Mouse (Mus musculus) thymus, adult 2 months (tissue): ENCODE measurements around the gene Fasn. TPM values are rescaled to one million over a fixed set of nuclear protein-coding genes. Genes with fewer than 3 reads are reported as not detected.
A peak's percentile ranks its signal among the peaks of the same experiment; 100 is the strongest.
"Not testable (repeated sequence)": the region's sequence is repeated elsewhere in the genome, so short reads cannot be mapped to it uniquely, and the experiment has no call there.

Experiments
- DNase-seq: peaks from one replicate; pipeline ENCODE4 v3.0.0; 2021
- H3K27ac ChIP-seq: fragments of 200-500 bp; 2 replicates; pipeline ENCODE4 v1.5.1; 2012; ENCODE audit warnings: low read length, control low read depth; ENCODE audit not compliant: control insufficient read depth, insufficient read depth
- H3K27me3 ChIP-seq: fragments of 200-500 bp; 2 replicates; pipeline ENCODE4 v1.6.1; 2012; ENCODE audit warnings: mild to moderate bottlenecking, low read length, moderate library complexity, mixed read lengths; ENCODE audit not compliant: control insufficient read depth, insufficient read depth
- H3K36me3 ChIP-seq: fragments of 200-500 bp; 2 replicates; pipeline ENCODE4 v1.6.1; 2012; ENCODE audit warnings: mild to moderate bottlenecking, low read length, moderate library complexity; ENCODE audit not compliant: control insufficient read depth, insufficient read depth
- H3K4me1 ChIP-seq: fragments of 200-500 bp; replicated peaks from 2 replicates; pipeline ENCODE4 v1.6.1; 2012; ENCODE audit warnings: low read length; ENCODE audit not compliant: control insufficient read depth, insufficient read depth
- H3K4me3 ChIP-seq: fragments of 200-500 bp; 2 replicates; pipeline ENCODE4 v1.5.1; 2012; ENCODE audit warnings: mild to moderate bottlenecking, low read length, control low read depth, moderate library complexity; ENCODE audit not compliant: control insufficient read depth, insufficient read depth
- CTCF ChIP-seq: fragments of 200-500 bp; IDR thresholded peaks from 2 replicates; pipeline ENCODE4 v1.5.1; 2012; ENCODE audit warnings: mild to moderate bottlenecking, control low read depth, low read length, moderate library complexity, borderline replicate concordance; ENCODE audit not compliant: control insufficient read depth, poor library complexity, insufficient read depth; ENCODE audit errors: extremely low read depth
- POLR2A ChIP-seq: fragments of 200-500 bp; IDR thresholded peaks from 2 replicates; pipeline ENCODE4 v1.6.1; 2012; ENCODE audit warnings: mild to moderate bottlenecking, low read length, control low read depth, moderate library complexity; ENCODE audit not compliant: control insufficient read depth, poor library complexity, insufficient read depth; ENCODE audit errors: extremely low read depth
- WGBS: fragments of 180-500 bp; shearing (Covaris S2); methylation state at CpG from one replicate; pipeline ENCODE4 v1.1.7; 2018; 5-methylcytosine and 5-hydroxymethylcytosine counted together
- polyA plus RNA-seq: library from polyadenylated mRNA; depleted of rRNA; stranded (reverse); fragments of >200 nt; gene quantifications from 2 replicates; pipeline ENCODE4 v1.2.3, GENCODE M21; 2012

Fasn gene
- polyA plus RNA-seq, 1 experiment, result 973 TPM

GRCm38 (mm10) chr11:120789810-120790209, 34.5 kb downstream of the Fasn start:
- Histone ChIP-seq H3K27ac (no peak overlapping the region), H3K36me3 (peaks cover 33% of the 10 kb centered on the region), H3K4me3 (no peak overlapping the region), H3K4me1 (peaks cover 8% of the 10 kb centered on the region), H3K27me3 (no peaks in the 10 kb centered on the region)
- 95% methylated on average over 3 of the region's 3 CpGs for WGBS
- TF ChIP-seq POLR2A (no peak), CTCF (no peak)
- no peak for DNase-seq

DNA sequence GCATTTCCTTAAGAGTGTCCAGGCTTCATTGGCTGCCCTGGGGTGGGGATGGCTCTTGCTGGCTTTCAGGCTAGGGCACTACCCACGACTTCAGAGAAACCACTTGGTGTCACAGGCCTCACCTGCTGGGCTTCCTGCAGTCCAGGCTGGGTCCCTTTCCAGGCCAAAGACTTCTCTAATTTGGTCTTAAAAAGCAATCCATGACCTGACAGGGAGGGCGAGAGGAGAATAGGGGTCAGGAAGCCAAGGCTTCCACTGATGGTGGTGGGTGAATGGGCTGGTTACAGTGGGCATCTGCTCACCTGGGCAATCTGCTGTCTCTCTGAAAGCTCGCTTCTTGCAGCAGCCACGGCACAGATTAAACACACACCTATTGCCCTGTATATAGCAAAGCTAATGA, 35.0 kb downstream of the Fasn start:
- Histone ChIP-seq H3K27me3 (no peaks in the 10 kb centered on the region), H3K27ac (no peak overlapping the region), H3K36me3 (peaks cover 33% of the 10 kb centered on the region), H3K4me3 (no peak overlapping the region), H3K4me1 (peaks cover 10% of the 10 kb centered on the region)
- DNase-seq, result no peak
- 96% methylated on average over 4 of the region's 4 CpGs for WGBS
- TF ChIP-seq POLR2A, result no peak
- no peak for TF ChIP-seq CTCF

DNA sequence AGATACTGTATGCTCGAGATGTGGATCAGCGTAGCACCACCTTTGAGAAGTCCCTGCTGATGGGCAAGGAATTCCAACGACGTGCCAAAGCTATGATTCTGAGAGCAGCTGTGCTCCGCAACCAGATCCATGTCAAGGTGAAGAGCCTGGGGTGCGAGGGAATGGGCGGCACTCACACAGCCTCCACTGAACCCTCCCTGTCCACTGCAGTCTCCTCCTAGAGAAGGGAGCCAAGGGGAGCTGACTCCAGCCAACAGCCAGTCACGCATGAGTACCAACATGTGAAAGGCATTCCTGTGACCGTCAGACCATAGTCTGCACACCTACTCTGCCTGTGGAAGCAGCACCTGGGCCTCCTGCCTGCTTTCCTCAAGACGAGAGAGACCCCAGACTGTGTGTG, 35.9 kb downstream of the Fasn start:
- Histone ChIP-seq H3K4me1 (peaks cover 12% of the 10 kb centered on the region), H3K36me3 (peaks cover 33% of the 10 kb centered on the region)
- WGBS, result 94% methylated on average over 10 of the region's 10 CpGs
- not testable (repeated sequence) for H3K27me3 ChIP-seq, DNase-seq, H3K4me3 ChIP-seq, H3K27ac ChIP-seq

DNA sequence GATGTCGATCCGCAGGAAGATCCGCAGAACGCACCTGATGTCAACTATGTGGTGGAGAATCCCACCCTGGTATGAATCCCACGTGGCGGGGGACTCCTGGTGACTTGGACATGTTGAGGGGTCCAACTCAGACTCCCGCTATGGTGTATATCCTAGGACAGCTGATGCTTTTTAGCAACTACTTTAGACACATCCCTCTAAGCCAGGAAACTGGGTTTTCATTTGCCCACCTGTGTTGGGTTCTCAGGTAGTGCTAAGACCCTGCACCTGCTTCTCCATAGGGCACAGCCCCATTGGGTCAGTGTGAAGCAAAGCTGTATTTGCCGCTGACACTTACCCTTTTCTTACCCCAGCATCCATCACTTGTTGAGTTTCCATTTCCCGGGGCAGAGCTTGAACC, 39.2 kb downstream of the Fasn start:
- no peak for TF ChIP-seq POLR2A
- TF ChIP-seq CTCF, result no peak
- Histone ChIP-seq H3K27me3 (no peaks in the 10 kb centered on the region), H3K36me3 (peaks cover 19% of the 10 kb centered on the region), H3K4me3 (peak overlapping the region; percentile 93), H3K4me1 (peaks cover 20% of the 10 kb centered on the region), H3K27ac (no peak overlapping the region)
- DNase-seq, result no peak
- 56% methylated on average over 9 of the region's 9 CpGs for WGBS

DNA sequence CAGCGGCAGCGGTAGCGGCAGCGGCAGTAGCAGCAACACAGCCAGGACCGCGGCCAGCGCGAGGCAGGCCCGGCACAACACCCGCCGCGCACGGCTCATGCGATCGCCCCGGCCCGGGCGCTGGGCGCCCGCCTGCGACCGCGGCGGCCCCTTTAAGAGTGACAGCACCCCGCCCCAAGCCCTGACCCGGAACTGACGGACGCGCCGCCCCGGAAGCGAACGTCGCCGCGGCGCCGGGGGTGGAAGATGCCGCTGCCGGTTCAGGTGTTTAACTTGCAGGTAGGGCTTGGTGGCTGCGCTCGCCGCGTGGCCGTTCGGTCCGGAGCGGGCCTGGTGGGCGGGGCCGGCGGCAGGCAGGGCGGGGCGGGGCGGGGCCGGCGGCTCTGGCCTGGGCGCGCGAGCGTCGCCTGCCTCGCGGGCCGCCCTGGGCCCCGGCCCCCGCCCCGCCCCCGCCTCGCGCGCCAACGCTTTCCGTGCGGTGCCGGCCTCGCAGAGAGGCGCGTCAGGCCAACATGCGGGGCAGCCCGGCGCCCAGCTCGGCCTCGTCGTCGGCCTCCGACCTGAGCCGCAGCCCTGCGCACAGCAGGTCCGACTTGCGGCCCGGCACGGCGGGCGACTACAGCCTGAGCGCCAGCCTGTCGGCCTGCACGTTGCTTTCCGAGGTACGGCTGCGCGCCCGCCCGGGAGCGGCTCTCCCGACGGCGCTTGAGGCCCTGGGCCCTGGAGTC, 40.1 kb downstream of the Fasn start, which contains the start of the genes Rfng and Gps1:
Rfng (minus strand) TSS at position 144 of the 728 bp plus-strand sequence.
Gps1 (plus strand) TSS at position 209 of the 728 bp plus-strand sequence.
- under 1% methylated on average over 101 of the region's 107 CpGs for WGBS
- peak within 1 kb of the TSS; percentile 99 for H3K4me3 ChIP-seq
- TF ChIP-seq CTCF (0 out of 2 replicates have a peak, but pooled peaks have one; percentile 1), POLR2A (peak; percentile 54; the same call in 1 of the 2 replicates)
- no peaks in the 10 kb centered on the region for H3K27me3 ChIP-seq
- H3K27ac ChIP-seq, result no peak within 1 kb of the TSS
- peaks cover 20% of the 10 kb centered on the region for H3K4me1 ChIP-seq
- peak; percentile 87 for DNase-seq
- peaks cover 10% of the 10 kb centered on the region for H3K36me3 ChIP-seq

- Histone ChIP-seq H3K36me3 (peaks cover 7% of the 10 kb centered on the region), H3K4me3 (peak overlapping the region; percentile 99), H3K27ac (no peak overlapping the region), H3K4me1 (peaks cover 20% of the 10 kb centered on the region), H3K27me3 (no peaks in the 10 kb centered on the region)
- DNase-seq, result no peak
- no peak for TF ChIP-seq POLR2A
- TF ChIP-seq CTCF, result no peak
- WGBS, result 4% methylated on average over 42 of the region's 42 CpGs
Measured at GRCm38 (mm10) chr11:120783426-120784063, 40.8 kb downstream of the Fasn start.

- not testable (repeated sequence) for H3K27me3 ChIP-seq, H3K27ac ChIP-seq, DNase-seq, H3K4me3 ChIP-seq, H3K36me3 ChIP-seq
- WGBS, result 97% methylated on average over 6 of the region's 6 CpGs
- H3K4me1 ChIP-seq, result peaks cover 20% of the 10 kb centered on the region
Measured at GRCm38 (mm10) chr11:120781361-120781760, 43.0 kb downstream of the Fasn start.
